23 mouse cellular contexts compared by ENCODE assay signal in genomic region chr5:142483581-142483980, GRCm38 (mm10). TPM values are rescaled to one million over a fixed set of nuclear protein-coding genes. Genes with fewer than 3 reads are reported as not detected.
DNase-seq lines count a peak whose midpoint lies in the region; TF ChIP-seq lines count a peak whose summit lies in the region.
"Had no signal": no experiment of that assay in that cellular context is flagged by ENCODE, and none has a peak within 500 bp of the region (broad histone marks: within the 10 kb centered on the region; RNA-seq: fewer than 3 reads in every experiment).

No protein-coding gene starts in this region.

- peak overlapping the region; percentile 66; the same call in 1 of the 2 replicates for H3K27ac ChIP-seq in ES-E14 (ENCODE audit: insufficient read depth, low read depth, low read length, poor library complexity, severe bottlenecking)

- no peaks in the 10 kb centered on the region for H3K36me3 ChIP-seq in ES-E14 (ENCODE audit: control insufficient read depth, insufficient read depth, low read length, poor library complexity, severe bottlenecking)

- in situ Hi-C loops in ES-E14 (cut with MboI; ENCODE audit: low sequenced_read_pairs in 2 of 2, unreplicated experiment in 2 of 2), result loop anchor here in 1 of 2 experiments (5.0 kb wide), 1 partner anchor 139 kb away; no protein-coding TSS in a partner anchor

- intact Hi-C loops in heart, postnatal 14 days (cut with DNase I), result no loop called here

- no peaks in the 10 kb centered on the region for H3K9me3 ChIP-seq in ES-E14 (ENCODE audit: control insufficient read depth, insufficient read depth, low read depth, low read length)
- H3K9me3 ChIP-seq: G1E had no signal

- H3K4me3 ChIP-seq in ES-E14 (ENCODE audit: insufficient read depth in 1 of 2, low read depth in 1 of 2, low read length in 2 of 2, poor library complexity in 1 of 2, severe bottlenecking in 1 of 2), result no peak overlapping the region

- H3K9ac ChIP-seq in ES-E14 (ENCODE audit: insufficient read depth, low read depth, low read length, poor library complexity, severe bottlenecking), result no peak overlapping the region

- peaks cover 0 to 27% of the 10 kb centered on the region in 2 experiments; a peak in 2 of 4 replicates for H3K4me1 ChIP-seq in ES-E14 (ENCODE audit: control insufficient read depth in 2 of 2, insufficient read depth in 2 of 2, low read length in 2 of 2, poor library complexity in 1 of 2)

- DNase-seq in adrenal gland, adult 2 months, result peak; percentile 54
- DNase-seq in adrenal gland, postnatal 25 days, result no peak
- DNase-seq in ES-E14 (ENCODE audit: low read depth, low spot score) (no peak), R1 (ENCODE audit: low read depth, low spot score) (peak; percentile 73)
- no peak for DNase-seq in heart, postnatal 4 days
- no peak for DNase-seq in heart, postnatal 14 days
- DNase-seq: adrenal gland, adult 8-10 months; adrenal gland, postnatal 10 days; adrenal gland, postnatal 14 days; adrenal gland, postnatal 36 days; B cell, adult 2 months; cerebellum, adult 11 months; cerebellum, adult 11-12 months; cerebellum, adult 18-20 months; cerebellum, adult 2 months; cerebellum, adult 8-10 months; cerebellum, adult 9-10 months; cerebellum, adult 9-11 months had no signal

TF ChIP-seq in ES-E14, 5 proteins besides CTCF, POLR2A, EP300 and RAD21:
- TF ChIP-seq ZC3H11A (IDR thresholded peaks at IDR 0.05; ENCODE audit: borderline replicate concordance, low read depth, low read length) (no peak), HCFC1 (IDR thresholded peaks at IDR 0.05; ENCODE audit: borderline replicate concordance, insufficient read depth, low read length) (no peak), ZNF384 (IDR thresholded peaks at IDR 0.05; ENCODE audit: low read depth, low read length) (no peak), CHD2 (IDR thresholded peaks at IDR 0.05; ENCODE audit: low read depth, low read length) (no peak), MAFK (IDR thresholded peaks at IDR 0.05; ENCODE audit: insufficient read depth, low read depth, low read length) (no peak)

RNA-seq across cellular contexts. Expression of gene Ap5z1, which starts 19.8 kb away (rescaled TPM):
- 10 to 100 TPM; 18.5 to 22.7 TPM for total RNA-seq in adrenal gland, adult 2 months (2021)
- polyA plus RNA-seq in adrenal gland, adult 2 months (2012; rRNA removed), result 75.8 and 77.7 TPM in 2 replicates
- total RNA-seq in adrenal gland, postnatal 25 days (2021), result 17.7 and 28.4 TPM in 2 replicates
- 17.4 and 26.3 TPM in 2 replicates for total RNA-seq in ES-E14 (2012; rRNA removed)
- total RNA-seq in heart, postnatal 4 days (2021), result 1 to 10 TPM; 6.0 to 8.2 TPM
- total RNA-seq in heart, postnatal 14 days (2021), result 1 to 10 TPM; 5.9 to 8.7 TPM

RNA-seq across cellular contexts. Expression of gene Papolb, which starts 46.3 kb away (rescaled TPM):
- under 1 TPM; 0.09 to 0.21 TPM for total RNA-seq in adrenal gland, adult 2 months (2021)
- polyA plus RNA-seq in adrenal gland, adult 2 months (2012; rRNA removed), result 0.03 TPM in 1 of 2 replicates, not detected in the other
- total RNA-seq in adrenal gland, postnatal 25 days (2021), result 0.19 and 0.30 TPM in 2 replicates
- total RNA-seq in ES-E14 (2012; rRNA removed), result 3.5 and 3.6 TPM in 2 replicates
- under 1 TPM; 0.18 to 0.19 TPM for total RNA-seq in heart, postnatal 4 days (2021)
- total RNA-seq in heart, postnatal 14 days (2021), result under 1 TPM; 0.17 to 0.22 TPM
- total RNA-seq: CH12.LX, MEL had no signal
- polyA plus RNA-seq: activated CD4-positive, CD25-positive, alpha-beta regulatory T cell, adult 4 months; CD4-positive, CD25-positive, alpha-beta regulatory T cell, adult 4 months; G1E had no signal

Comparison
In these comparisons a context has a peak if more than half of its experiments do, and no peak if none do; other contexts are left out.
1. DNase-seq: peak in adrenal gland, adult 2 months (single experiment) and R1 (single experiment); none in adrenal gland, postnatal 25 days (single experiment), ES-E14 (single experiment), heart, postnatal 4 days (single experiment) and heart, postnatal 14 days (0 of 2).